In the genomic region with DNA sequence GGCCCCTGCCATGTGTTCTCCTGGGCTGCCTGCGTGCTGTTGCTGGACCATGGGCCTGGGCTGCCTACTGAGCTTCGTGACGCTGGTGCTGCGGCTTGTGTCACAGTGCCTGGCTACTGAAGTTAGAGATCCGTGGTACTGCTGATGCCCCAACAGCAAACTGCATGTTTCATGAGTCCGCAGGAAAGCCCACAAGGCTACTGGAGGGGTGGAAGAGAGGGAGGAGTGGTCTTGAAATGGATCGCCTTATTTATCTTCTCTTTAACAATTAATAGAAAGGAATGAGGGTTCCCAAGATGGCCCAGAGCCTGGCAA, we compare ENCODE assay signal across 8 mouse cellular contexts. TPM values are rescaled to one million over a fixed set of nuclear protein-coding genes. Genes with fewer than 3 reads are reported as not detected.
A peak's percentile ranks its signal among the peaks of the same experiment; 100 is the strongest.
DNase-seq lines count a peak whose midpoint lies in the region; ATAC-seq and TF ChIP-seq lines count a peak whose summit lies in the region.

Tfam (minus strand) TSS at position 41 of the 315 bp plus-strand sequence.

- H3K36me3 ChIP-seq in midbrain, embryonic 15.5 days (replicated peaks) = 0 out of 2 replicates have a peak, but pooled peaks cover 13% of the 10 kb centered on the region

- peak within 1 kb of the TSS; percentile 78 for H3K4me2 ChIP-seq in midbrain, embryonic 15.5 days

- H3K4me1 ChIP-seq in bone marrow, adult 2 months (ENCODE audit: control insufficient read depth, insufficient read depth, low read length) = peaks cover 2% of the 10 kb centered on the region; the same call in 1 of the 2 replicates
- H3K4me1 ChIP-seq in midbrain, embryonic 15.5 days = peaks cover 15% of the 10 kb centered on the region

- no peak for ATAC-seq in midbrain, embryonic 15.5 days (replicated peaks)

- 0 out of 2 replicates have a peak, but pooled peaks have one; percentile 22 for TF ChIP-seq POLR2A in bone marrow, adult 2 months (IDR thresholded peaks at IDR 0.05; ENCODE audit: borderline replicate concordance, control insufficient read depth, low read depth, low read length)

- no peaks in the 10 kb centered on the region for H3K27me3 ChIP-seq in midbrain, embryonic 15.5 days (replicated peaks)

- no peaks in the 10 kb centered on the region for H3K9me3 ChIP-seq in midbrain, embryonic 15.5 days

- H3K4me3 ChIP-seq in layer of hippocampus, adult 2 months = peak within 1 kb of the TSS; percentile 99
- peak within 1 kb of the TSS; percentile 94 for H3K4me3 ChIP-seq in bone marrow, adult 2 months (replicated peaks; ENCODE audit: control insufficient read depth, low read depth, low read length)
- peak within 1 kb of the TSS; percentile 74 for H3K4me3 ChIP-seq in midbrain, embryonic 15.5 days

- TF ChIP-seq CTCF in layer of hippocampus, adult 2 months (conservative IDR thresholded peaks at IDR 0.05) = no peak
- TF ChIP-seq CTCF in bone marrow, adult 2 months (IDR thresholded peaks at IDR 0.05; ENCODE audit: control insufficient read depth, insufficient read depth, low read length) = no peak

- peak within 1 kb of the TSS; percentile 95 for H3K27ac ChIP-seq in layer of hippocampus, adult 2 months
- H3K27ac ChIP-seq in bone marrow, adult 2 months (ENCODE audit: control insufficient read depth, insufficient read depth, low read depth, low read length, poor library complexity) = peak within 1 kb of the TSS; percentile 89
- peak within 1 kb of the TSS; percentile 76 for H3K27ac ChIP-seq in midbrain, embryonic 15.5 days

- WGBS in bone marrow, adult 2 months = 3% methylated on average over 7 of the region's 7 CpGs
- WGBS in midbrain, embryonic 15.5 days = 3% methylated on average over 7 of the region's 7 CpGs

- H3K9ac ChIP-seq in midbrain, embryonic 15.5 days = peak within 1 kb of the TSS; percentile 79

- no peak for DNase-seq in layer of hippocampus, adult 2 months (ENCODE audit: low spot score in 2 of 2)
- DNase-seq in layer of hippocampus, adult 11-12 months (ENCODE audit: low spot score) = no peak
- no peak for DNase-seq in heart, adult 8-10 months (ENCODE audit: low spot score)
- no peak for DNase-seq in layer of hippocampus, postnatal 25 days (ENCODE audit: extremely low spot score in 1 of 2, low spot score in 1 of 2)
- DNase-seq in cerebellum, adult 18-20 months = no peak
- DNase-seq in right cerebral cortex, postnatal 10 days (ENCODE audit: low spot score in 2 of 2) = no peak

RNA-seq across cellular contexts. Expression of gene Tfam, which starts in this region (rescaled TPM):
- total RNA-seq in layer of hippocampus, adult 2 months (2021) = 10 to 100 TPM; 44.9 to 47.2 TPM
- polyA plus RNA-seq in bone marrow, adult 2 months (2011; ENCODE audit: insufficient read depth, insufficient read length, low replicate concordance, missing spikeins) = 22.9 and 32.5 TPM in 2 replicates
- total RNA-seq in heart, adult 8-10 months (2022) = 10 to 100 TPM; 48.6 to 80.2 (median 59.5) TPM
- total RNA-seq in layer of hippocampus, postnatal 25 days (2021) = 10 to 100 TPM; 36.1 to 49.5 TPM
- polyA plus RNA-seq in midbrain, embryonic 15.5 days (2015; fragmentation: Nextera tagmentation; extraction: Ambion mirVana) = 42.0 and 51.4 TPM in 2 replicates
